26 mouse cellular contexts compared by ENCODE assay signal in the genomic region with DNA sequence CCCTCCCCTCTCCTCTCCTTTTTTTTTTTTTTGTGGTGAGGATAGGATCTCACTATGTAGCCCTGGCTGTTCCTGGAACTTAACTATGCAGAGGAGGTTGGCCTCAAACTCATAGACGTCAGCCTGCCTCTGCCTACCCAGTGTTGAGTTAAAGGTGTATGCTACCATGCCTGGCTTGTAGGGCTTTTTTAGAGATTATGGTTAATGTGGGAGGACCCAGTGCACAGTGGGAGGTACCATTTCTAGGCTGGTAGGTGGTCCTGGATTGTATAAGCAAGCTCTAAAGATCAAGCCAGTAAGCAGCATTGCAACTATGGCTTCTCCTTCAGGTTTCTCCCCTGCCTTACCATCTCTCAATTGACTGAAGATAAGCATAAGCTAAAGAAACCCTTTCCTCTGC. TPM values are rescaled to one million over a fixed set of nuclear protein-coding genes. Genes with fewer than 3 reads are reported as not detected.
DNase-seq lines count a peak whose midpoint lies in the region; ATAC-seq and TF ChIP-seq lines count a peak whose summit lies in the region.
"Had no signal": no experiment of that assay in that cellular context is flagged by ENCODE, and none has a peak within 500 bp of the region (broad histone marks: within the 10 kb centered on the region; RNA-seq: fewer than 3 reads in every experiment).

No protein-coding gene starts in this region.

- TF ChIP-seq EP300 in ES-Bruce4 (IDR thresholded peaks at IDR 0.05; ENCODE audit: insufficient read depth, low read depth, low read length), result no peak

- TF ChIP-seq POLR2A in ES-Bruce4 (IDR thresholded peaks at IDR 0.05; ENCODE audit: insufficient read depth, low read length), result no peak

- H3K4me3 ChIP-seq in ES-Bruce4 (ENCODE audit: low read depth, low read length) (no peak overlapping the region), ES-E14 (ENCODE audit: insufficient read depth in 1 of 2, low read depth in 1 of 2, low read length in 2 of 2, poor library complexity in 1 of 2, severe bottlenecking in 1 of 2) (no peak overlapping the region)

- H3K27me3 ChIP-seq in ES-Bruce4 (ENCODE audit: control insufficient read depth, insufficient read depth, low read length, poor library complexity, severe bottlenecking), result no peaks in the 10 kb centered on the region
- H3K27me3 ChIP-seq: CH12.LX, Patski had no signal

- no peak for ATAC-seq in erythroblast, adult 5-6 weeks (replicated peaks; ENCODE audit: low FRiP score, poor library complexity, severe bottlenecking)
- ATAC-seq: activated CD4-positive, CD25-positive, alpha-beta regulatory T cell, adult 4 months; CD4-positive, CD25-positive, alpha-beta regulatory T cell, adult 4 months; Patski had no signal

- peak overlapping the region; percentile 38; the same call in 1 of the 2 replicates for H3K9ac ChIP-seq in ES-Bruce4 (ENCODE audit: low read depth, poor library complexity, severe bottlenecking)
- H3K9ac ChIP-seq in ES-E14 (ENCODE audit: insufficient read depth, low read depth, low read length, poor library complexity, severe bottlenecking), result no peak overlapping the region; the same call in 1 of the 2 replicates

- DNase-seq in ES-CJ7 (ENCODE audit: low read depth, low spot score) (peak; percentile 60), ES-E14 (ENCODE audit: low read depth, low spot score) (no peak), R1 (ENCODE audit: low read depth, low spot score) (peak; percentile 59)
- DNase-seq in retina, embryonic 14.5 days (ENCODE audit: low spot score), result no peak
- no peak for DNase-seq in lung, postnatal 14 days
- no peak for DNase-seq in frontal cortex, adult 2 months (ENCODE audit: extremely low spot score in 1 of 2, low spot score in 1 of 2)
- DNase-seq: adrenal gland, adult 2 months; adrenal gland, adult 8-10 months; adrenal gland, postnatal 10 days; adrenal gland, postnatal 14 days; adrenal gland, postnatal 25 days; adrenal gland, postnatal 36 days; B cell, adult 2 months; cerebellum, adult 11 months; cerebellum, adult 11-12 months; cerebellum, adult 18-20 months; cerebellum, adult 2 months; cerebellum, adult 8-10 months; cerebellum, adult 9-10 months had no signal

- H3K27ac ChIP-seq in ES-Bruce4 (ENCODE audit: insufficient read depth, low read length) (peak overlapping the region; percentile 93), ES-E14 (ENCODE audit: insufficient read depth, low read depth, low read length, poor library complexity, severe bottlenecking) (peak overlapping the region; percentile 75; the same call in 1 of the 2 replicates)

- H3K36me3 ChIP-seq in ES-Bruce4 (ENCODE audit: control insufficient read depth, insufficient read depth, low read length, poor library complexity, severe bottlenecking) (no peaks in the 10 kb centered on the region), ES-E14 (ENCODE audit: control insufficient read depth, insufficient read depth, low read length, poor library complexity, severe bottlenecking) (no peaks in the 10 kb centered on the region)
- H3K36me3 ChIP-seq: G1E had no signal

- in situ Hi-C loops in ES-E14 (cut with MboI; ENCODE audit: low sequenced_read_pairs in 2 of 2, unreplicated experiment in 2 of 2), result no loop called here

- TF ChIP-seq CTCF in ES-Bruce4 (IDR thresholded peaks at IDR 0.05; ENCODE audit: low read depth, low read length), result no peak

- no peaks in the 10 kb centered on the region for H3K9me3 ChIP-seq in ES-Bruce4 (replicated peaks; ENCODE audit: control insufficient read depth, insufficient read depth, low read length, poor library complexity, severe bottlenecking)
- no peaks in the 10 kb centered on the region for H3K9me3 ChIP-seq in ES-E14 (ENCODE audit: control insufficient read depth, insufficient read depth, low read depth, low read length)
- H3K9me3 ChIP-seq: G1E had no signal

- peaks cover 5% of the 10 kb centered on the region for H3K4me1 ChIP-seq in ES-Bruce4 (ENCODE audit: control insufficient read depth, insufficient read depth, low read length)
- peaks cover 10 to 12% of the 10 kb centered on the region in 2 experiments for H3K4me1 ChIP-seq in ES-E14 (ENCODE audit: control insufficient read depth in 2 of 2, insufficient read depth in 2 of 2, low read length in 2 of 2, poor library complexity in 1 of 2)

TF ChIP-seq in ES-E14, 5 proteins besides CTCF, POLR2A, EP300 and RAD21:
- no peak for TF ChIP-seq ZNF384 (IDR thresholded peaks at IDR 0.05; ENCODE audit: low read depth, low read length)
- no peak for TF ChIP-seq CHD2 (IDR thresholded peaks at IDR 0.05; ENCODE audit: low read depth, low read length)
- no peak for TF ChIP-seq HCFC1 (IDR thresholded peaks at IDR 0.05; ENCODE audit: borderline replicate concordance, insufficient read depth, low read length)
- no peak for TF ChIP-seq ZC3H11A (IDR thresholded peaks at IDR 0.05; ENCODE audit: borderline replicate concordance, low read depth, low read length)
- TF ChIP-seq MAFK (IDR thresholded peaks at IDR 0.05; ENCODE audit: insufficient read depth, low read depth, low read length), result no peak
TF ChIP-seq in ES-E14: peak in this region for 0.

RNA-seq across cellular contexts. Expression of gene Helz, which starts 7.4 kb away (rescaled TPM):
- polyA plus RNA-seq in ES-Bruce4 (2011; ENCODE audit: insufficient read depth, insufficient read length, low read depth, missing spikeins), result 75.1 and 75.2 TPM in 2 replicates
- total RNA-seq in ES-E14 (2012; rRNA removed), result 40.1 and 43.5 TPM in 2 replicates
- 7.1 and 8.8 TPM in 2 replicates for total RNA-seq in erythroblast, adult 5-6 weeks (2015; ENCODE audit: low replicate concordance)
- total RNA-seq in erythroblast, adult 5-6 weeks (2017; ENCODE audit: low replicate concordance), result 7.8 and 12.0 TPM in 2 replicates
- 16.3 and 16.6 TPM in 2 replicates for polyA plus RNA-seq in frontal cortex, adult 2 months (2012; rRNA removed)

Comparison
In these comparisons a context has a peak if more than half of its experiments do, and no peak if none do; other contexts are left out.
1. DNase-seq: peak in ES-CJ7 (single experiment) and R1 (single experiment); none in ES-E14 (single experiment), retina, embryonic 14.5 days (single experiment), lung, postnatal 14 days (single experiment) and frontal cortex, adult 2 months (0 of 2).